Mouse (Mus musculus) lung, postnatal 14 days (tissue): ENCODE data around the gene Dusp27.
"Not testable (repeated sequence)": the region's sequence is repeated elsewhere in the genome, so short reads cannot be mapped to it uniquely, and the experiment has no call there.

Experiments
- DNase-seq: peaks from one replicate; pipeline ENCODE4 v3.0.0; 2021

Dusp27 gene

GRCm38 (mm10) chr1:166141868-166142267, 14.1 kb upstream of the Dusp27 start:
- not testable (repeated sequence) for DNase-seq

DNA sequence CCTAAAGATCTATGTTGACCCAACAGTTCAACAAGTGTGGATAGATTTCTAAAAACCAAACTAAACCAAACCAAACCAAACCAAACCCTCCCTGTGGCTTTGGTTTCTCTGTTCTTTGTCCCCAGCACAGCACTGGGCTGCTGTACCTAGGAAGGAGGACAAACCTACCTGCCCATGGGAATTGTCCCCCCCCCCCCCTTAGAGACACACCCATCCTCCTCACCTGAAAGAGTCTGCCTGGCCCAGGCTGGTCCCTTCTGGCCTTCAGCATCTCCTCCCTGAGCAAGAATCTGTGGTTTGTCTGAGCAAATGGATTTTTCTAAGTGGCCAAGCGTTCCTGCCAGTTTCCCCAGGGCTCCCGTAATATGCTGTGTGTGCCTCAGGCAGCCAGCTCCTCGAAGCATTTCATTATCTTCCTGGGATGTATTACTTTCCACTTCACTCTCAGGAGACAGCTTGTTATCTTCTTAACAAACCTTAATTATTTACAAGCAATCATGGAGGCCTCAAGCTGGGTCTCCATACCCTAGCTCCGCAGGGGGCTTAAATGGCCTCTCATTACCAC, 12.0 kb upstream of the Dusp27 start:
- DNase-seq = no peak

DNA sequence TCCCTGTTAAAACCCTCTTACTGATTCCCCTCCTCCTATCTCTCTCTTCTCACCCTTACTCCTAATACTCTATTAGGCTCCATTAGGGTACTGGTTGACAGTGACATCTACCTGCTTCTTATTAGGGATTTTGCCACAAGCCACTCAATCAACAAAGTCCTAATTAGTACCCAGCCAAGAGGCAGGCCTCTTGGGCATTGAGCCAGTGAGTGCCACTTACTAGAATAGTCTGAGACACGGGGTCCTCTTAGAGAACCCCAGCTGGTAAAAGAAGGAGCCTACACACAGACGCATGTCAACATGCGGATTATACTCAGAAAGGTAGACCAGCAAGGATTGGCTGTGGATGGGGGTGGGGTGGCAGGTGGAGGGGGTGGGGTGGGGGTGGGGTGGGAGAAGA, 11.4 kb upstream of the Dusp27 start:
- no peak for DNase-seq

- peak; percentile 33 for DNase-seq
Measured at GRCm38 (mm10) chr1:166138136-166138535, 10.4 kb upstream of the Dusp27 start.

- no peak for DNase-seq
Measured at GRCm38 (mm10) chr1:166137244-166137938, 9.7 kb upstream of the Dusp27 start.

DNA sequence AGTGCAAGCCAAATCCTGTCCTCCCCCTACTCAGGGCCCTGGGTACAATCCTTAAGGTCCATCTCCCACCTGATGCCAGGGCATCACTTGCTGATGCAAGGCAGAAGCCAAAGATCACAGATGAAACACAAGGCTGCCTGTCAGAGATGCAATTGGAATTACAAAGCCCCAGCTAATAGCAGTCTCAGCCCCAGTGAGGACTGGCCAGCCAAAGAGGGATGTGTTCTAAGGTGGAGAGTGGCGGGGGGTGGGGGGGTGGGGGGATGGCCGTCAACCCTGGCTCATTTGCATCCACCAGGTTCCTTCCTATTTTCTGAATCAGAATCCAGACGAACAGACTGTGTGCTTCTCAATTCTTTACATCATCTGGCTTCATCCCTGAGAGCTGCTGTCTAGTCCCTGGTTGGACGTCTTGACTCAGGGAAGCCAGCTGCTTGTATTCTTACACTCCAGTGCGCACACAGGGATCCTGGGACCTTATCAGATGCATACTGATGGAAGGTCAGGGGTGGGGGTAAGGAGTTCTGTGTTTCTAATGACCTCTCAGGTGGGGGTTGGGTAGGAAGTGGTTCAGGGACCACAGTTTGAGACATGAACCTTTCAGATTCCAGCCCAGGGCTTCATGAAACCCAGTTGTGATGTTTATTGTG, 7.5 kb upstream of the Dusp27 start:
- DNase-seq = no peak

DNA sequence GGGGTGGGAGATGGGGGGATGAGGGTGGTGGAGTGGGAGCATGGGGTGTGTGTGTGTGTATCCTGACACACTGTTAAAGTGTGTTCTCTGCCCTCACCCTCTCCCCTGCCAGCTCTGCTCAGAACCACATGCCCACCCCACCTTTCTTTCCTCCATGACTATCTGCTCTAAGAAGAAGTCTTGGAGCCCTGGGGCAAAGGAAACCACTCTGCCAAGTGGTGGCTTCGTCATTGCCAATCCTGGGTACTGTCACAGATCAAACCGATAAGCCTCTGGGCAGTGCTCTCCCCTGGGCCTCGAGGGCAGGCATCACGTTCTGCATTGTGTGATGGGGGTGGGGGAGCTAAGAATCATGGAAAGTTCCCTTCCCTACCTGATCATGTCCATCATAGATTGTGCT, 4.6 kb upstream of the Dusp27 start:
- DNase-seq = no peak

DNA sequence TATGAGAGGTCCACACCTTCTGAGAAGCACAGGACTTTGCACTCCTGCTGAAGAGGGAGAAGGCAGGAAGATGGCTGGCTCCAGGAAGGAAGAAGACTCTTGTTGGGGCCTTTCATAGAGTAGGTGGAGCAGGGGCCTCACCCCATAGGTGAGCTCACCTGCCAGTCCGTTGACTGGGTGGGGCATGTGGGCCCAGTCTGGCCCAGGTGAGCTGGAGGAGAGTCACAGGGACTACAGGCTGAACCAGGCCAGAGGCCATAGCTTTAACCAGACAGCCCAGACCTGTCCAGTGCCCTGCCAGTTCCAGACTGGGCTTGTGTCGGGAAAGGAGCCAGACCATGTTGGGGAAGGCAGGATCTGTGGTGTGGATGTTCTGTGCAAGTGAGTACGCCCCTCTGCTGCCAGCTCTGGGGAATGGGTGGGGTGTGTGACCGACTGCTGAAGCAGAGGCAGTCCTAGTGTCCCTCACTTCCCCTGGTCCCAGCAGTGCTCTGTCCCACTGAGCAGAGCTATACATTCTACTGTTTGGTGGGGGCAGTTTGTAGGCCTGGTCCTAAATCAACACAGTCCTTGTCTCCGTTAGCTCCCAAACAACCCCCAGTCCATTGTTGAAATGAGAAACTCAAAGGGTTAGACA, 2.6 kb upstream of the Dusp27 start, which contains the start of gene Gpa33:
Gene Gpa33 (plus strand): TSS at position 15 of the 637 bp plus-strand sequence.
- no peak for DNase-seq

DNA sequence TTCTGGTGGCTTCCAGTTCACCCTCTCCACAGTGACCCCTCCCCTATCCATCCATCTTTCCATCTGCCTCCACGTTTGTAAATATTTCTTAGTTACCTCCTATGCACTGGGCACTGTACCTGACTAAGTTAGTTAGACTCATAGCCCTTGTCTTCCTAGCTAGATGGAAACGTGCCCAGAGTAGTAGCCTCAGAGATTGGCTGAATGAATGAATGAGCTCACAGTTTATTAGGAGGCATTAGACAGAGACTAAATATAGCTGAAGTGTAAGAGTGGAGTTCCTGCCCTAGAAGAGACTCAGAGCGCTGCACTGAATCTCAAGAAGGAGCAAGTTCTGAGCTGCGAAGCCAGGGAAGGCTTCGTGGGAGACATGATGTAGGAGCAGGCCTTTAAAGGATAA, 829 bp upstream of the Dusp27 start:
- DNase-seq = no peak

GRCm38 (mm10) chr1:166126795-166127194, 927 bp downstream of the Dusp27 start:
- no peak for DNase-seq

DNA sequence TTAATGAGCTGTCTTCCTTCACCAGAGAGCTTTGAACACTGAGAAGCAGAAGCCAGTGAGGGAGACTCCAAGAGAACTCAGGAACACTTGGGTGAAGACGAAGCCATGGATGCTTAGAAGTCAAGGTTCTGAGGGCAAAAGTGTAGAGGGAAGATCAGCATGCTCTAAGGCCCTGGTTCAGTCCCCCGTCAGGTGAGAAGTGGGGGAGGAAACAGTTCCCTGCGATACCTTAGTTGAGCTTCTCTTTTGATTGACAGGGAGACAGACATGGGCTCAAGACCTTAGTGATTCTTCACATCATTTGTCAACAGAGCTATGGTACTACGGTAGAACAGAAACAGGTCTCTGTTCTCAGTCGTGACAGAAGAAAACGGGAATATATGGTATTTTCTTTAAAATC, 1.4 kb downstream of the Dusp27 start:
- DNase-seq = no peak

- DNase-seq = no peak
Measured at GRCm38 (mm10) chr1:166124932-166125593, 2.7 kb downstream of the Dusp27 start.

DNA sequence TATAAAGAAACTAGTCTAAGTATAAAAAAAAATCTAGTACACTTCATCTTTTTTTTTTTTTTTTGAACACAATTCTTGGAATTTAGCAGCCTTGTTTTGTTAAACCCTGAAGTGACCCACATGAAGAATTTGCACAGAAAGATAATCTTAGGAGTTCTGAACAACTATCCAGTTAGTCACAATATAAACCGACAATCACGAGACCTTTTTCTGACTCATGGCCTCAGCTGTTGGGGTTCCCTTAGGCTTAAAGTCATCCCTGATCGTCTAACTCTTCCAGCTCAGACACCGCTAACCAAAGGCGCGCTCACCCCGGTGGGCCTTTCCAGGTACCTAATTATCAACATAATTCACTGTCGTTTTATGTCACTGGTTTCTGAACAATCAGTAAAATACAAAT, 4.0 kb downstream of the Dusp27 start:
- no peak for DNase-seq

- DNase-seq = no peak
Measured at GRCm38 (mm10) chr1:166123045-166123444, 4.7 kb downstream of the Dusp27 start.

GRCm38 (mm10) chr1:166122114-166122513, 5.6 kb downstream of the Dusp27 start:
- no peak for DNase-seq

DNA sequence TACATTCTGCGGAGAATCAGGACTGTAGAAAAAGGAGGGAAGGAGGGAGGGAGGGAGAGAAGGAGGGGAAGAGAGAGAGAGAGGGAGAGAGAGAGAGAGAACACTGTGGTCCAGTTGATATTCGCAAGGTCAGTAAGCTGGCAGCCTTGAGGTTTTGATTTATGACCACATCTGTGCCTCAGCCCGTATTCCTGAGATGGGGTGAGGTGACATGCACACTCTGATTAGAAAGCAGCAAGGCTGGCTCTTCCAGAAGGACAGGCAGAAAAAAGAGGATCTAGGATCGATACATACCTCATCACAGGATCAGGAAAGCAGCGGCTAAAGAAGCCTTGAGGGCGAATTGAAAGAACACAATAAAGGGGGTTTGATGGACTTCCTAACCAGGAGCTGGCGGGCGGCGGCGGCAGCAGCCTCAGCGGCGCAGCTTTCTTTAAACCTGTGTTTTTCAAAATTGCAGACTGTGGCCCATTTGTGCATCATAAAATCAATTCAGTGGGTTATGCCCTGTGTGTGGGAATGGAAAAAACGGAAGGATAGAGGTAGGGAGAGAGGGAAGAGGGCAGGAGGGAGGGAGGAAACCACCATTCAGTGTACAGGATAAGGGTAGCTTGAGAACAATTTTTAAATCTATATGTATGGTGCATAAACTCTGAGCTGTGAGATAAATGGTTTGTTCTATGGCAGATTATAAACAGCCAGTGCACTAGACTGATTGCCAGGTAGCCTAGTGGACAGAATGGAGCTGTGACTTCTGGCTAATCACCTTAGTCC, 9.7 kb downstream of the Dusp27 start:
- no peak for DNase-seq

DNA sequence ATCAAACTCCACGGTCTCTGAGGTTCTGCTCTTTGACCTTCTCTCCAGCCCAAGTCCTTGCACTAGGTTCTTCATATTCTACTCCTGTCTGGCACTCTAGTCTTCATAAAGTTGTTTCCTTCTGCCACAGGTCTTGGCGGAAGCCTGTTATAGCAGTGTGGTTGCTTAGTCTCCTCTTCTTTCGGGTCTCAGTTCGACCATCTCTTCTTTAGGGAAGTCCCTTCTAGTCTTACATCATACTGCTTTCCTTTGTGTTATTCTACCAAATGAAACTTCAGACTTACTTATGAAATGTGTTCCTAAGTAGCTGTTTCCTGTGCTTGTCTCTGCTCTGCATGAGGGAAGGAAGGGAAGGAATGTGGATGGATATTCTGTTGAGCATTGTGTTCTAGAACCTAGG, 12.0 kb downstream of the Dusp27 start:
- no peak for DNase-seq

DNA sequence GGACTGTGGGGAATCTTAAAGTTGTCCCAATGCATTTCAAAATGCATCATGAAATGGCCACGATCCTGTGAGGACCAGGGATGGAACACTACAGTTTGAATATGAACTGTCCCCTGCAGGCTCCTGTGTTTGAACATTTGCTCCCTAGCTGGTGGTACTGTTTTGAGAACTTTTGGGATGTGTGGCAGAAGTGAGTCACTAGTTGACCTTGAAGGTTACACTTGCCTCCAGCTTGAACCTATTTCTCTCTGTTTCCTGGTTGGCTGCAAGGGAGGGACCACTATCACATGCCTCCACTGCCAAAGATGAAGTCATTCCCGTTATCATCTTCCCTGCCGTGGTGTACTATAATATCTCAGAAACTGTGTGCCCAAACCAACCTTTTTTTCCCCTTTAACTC, 12.7 kb downstream of the Dusp27 start:
- DNase-seq = no peak

DNA sequence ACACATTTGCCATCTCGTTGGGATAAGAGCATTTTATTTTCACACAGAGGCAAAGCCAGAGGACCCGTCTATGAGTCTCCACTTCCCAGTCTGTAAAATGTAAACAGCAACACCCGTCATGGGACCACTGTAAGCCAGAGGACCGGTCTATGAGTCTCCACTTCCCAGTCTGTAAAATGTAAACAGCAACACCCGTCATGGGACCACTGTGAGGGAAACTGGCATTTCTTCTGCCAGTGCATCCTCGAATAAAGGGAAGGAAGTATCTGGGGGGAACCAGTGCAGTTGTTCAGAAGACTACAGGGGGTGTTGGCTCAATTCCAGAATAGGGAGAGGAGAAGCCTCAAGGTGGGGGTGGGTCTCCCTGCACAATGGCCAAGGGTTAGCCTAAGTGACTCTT, 22.3 kb downstream of the Dusp27 start:
- no peak for DNase-seq

GRCm38 (mm10) chr1:166104858-166105257, 22.9 kb downstream of the Dusp27 start:
- no peak for DNase-seq

DNA sequence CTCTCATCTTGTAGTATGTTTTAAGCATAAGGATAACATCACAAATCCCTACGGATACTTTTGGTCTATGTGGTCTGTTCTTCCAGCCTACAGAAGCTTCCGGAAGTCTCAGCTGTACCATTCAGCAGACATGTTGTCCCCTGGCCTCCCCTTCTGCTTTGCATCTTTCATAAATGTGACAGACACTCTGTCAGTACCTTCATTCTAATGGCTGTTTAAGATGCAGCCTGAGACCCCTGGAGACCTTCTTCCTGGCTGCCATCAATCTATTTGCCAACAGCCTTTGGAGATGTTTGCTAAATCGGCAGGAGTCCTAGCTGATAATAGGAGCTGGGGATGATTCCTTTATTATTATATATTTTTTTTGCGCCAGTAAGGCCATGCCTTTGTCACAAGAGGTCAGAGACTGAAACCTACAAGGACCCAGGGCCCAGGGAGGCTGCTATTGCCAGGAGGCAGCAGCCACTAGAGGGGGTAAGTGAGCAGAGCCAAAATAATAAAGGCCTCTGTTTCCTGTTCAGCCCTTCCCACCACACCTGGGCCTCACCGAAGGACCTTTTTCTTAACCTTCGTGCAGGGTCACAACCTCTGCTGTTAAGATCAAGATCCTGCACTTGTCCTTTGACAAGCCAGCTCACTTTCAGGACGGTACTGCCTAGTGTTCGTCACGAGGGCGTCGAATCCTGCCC, 24.7 kb downstream of the Dusp27 start:
- peak; percentile 55 for DNase-seq

GRCm38 (mm10) chr1:166098120-166098519, 29.6 kb downstream of the Dusp27 start:
- DNase-seq = no peak
